Mouse (Mus musculus) stomach, postnatal 0 days (tissue): ENCODE measurements at regions not wholly inside any gene's neighbourhood (a gene's known extent, or its start where the extent isn't known, plus 50 kb on each side); places are given as distances from the start of the nearest gene placed in this dataset.

Source experiments
- CTCF ChIP-seq: IDR thresholded peaks from 2 replicates; pipeline ENCODE4 v1.5.1; 2016; ENCODE audit warnings: antibody characterized with exemption, low read depth, mild to moderate bottlenecking, moderate library complexity
- EP300 ChIP-seq: optimal IDR thresholded peaks from 2 replicates; pipeline ENCODE3; 2016; ENCODE audit warnings: antibody characterized with exemption

- no peak for TF ChIP-seq CTCF
- TF ChIP-seq EP300: no peak
These were observed 171.9 kb downstream of the Katnal1 start for GRCm38 (mm10) chr5:148757236-148757635.
